Mouse (Mus musculus) embryonic fibroblast, embryonic 13.5 days (primary cell): ENCODE measurements around the gene Tbxa2r. TPM values are rescaled to one million over a fixed set of nuclear protein-coding genes. Genes with fewer than 3 reads are reported as not detected.

ENCODE experiments used
- H3K27ac ChIP-seq: 2 replicates; pipeline ENCODE4 v1.5.1; 2012; ENCODE audit warnings: low read length, control low read depth, inconsistent platforms; ENCODE audit not compliant: insufficient read depth
- H3K4me1 ChIP-seq: 2 replicates; pipeline ENCODE4 v1.6.1; 2011; ENCODE audit warnings: low read length; ENCODE audit not compliant: control insufficient read depth, insufficient read depth
- H3K4me3 ChIP-seq: 2 replicates; pipeline ENCODE4 v1.5.1; 2011; ENCODE audit warnings: mild to moderate bottlenecking, control low read depth, low read length; ENCODE audit not compliant: insufficient read depth
- CTCF ChIP-seq: IDR thresholded peaks from 2 replicates; pipeline ENCODE4 v1.5.1; 2011; ENCODE audit warnings: mild to moderate bottlenecking, control low read depth, low read length, moderate library complexity, borderline replicate concordance; ENCODE audit not compliant: insufficient read depth
- POLR2A ChIP-seq: IDR thresholded peaks from 2 replicates; pipeline ENCODE4 v1.6.1; 2011; ENCODE audit warnings: low read depth, mild to moderate bottlenecking, control low read depth, low read length, moderate library complexity
- polyA plus RNA-seq: library from polyadenylated mRNA; stranded (reverse); fragments of >200 nt; gene quantifications from 2 replicates; pipeline ENCODE4 v1.2.4, GENCODE M21; 2011; ENCODE audit warnings: low read depth; ENCODE audit not compliant: missing spikeins, insufficient read length

Tbxa2r gene
- polyA plus RNA-seq: 5.7 and 7.4 TPM in 2 replicates

DNA sequence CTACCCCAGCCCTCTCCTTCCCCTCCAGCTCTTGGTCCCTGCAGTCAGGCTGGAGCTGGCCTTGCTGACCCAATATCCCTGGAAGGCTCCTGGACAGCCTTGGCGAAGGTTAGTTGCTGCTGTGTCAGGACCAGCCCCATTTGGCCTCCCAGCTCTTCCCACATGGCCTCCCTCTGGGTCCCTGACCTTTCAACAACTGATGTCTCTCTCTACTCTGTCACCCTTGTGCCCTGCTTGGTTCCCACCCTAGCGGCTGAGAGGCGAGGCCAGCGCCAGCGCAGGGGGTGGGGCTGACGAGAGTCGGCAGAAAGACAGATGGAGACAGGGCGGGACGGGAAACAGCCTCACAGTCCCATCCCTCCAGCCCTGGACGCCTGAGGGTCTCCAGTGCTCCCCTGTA is at the start of gene Tbxa2r:
Gene Tbxa2r (plus strand): TSS at position 346 of the 400 bp plus-strand sequence.
- Histone ChIP-seq H3K4me3 (no peak within 1 kb of the TSS), H3K4me1 (peaks cover 4% of the 10 kb centered on the region; the same call in 1 of the 2 replicates), H3K27ac (peak within 1 kb of the TSS; percentile 71)
- no peak for TF ChIP-seq CTCF
- TF ChIP-seq POLR2A: peak; percentile 33; the same call in 1 of the 2 replicates

DNA sequence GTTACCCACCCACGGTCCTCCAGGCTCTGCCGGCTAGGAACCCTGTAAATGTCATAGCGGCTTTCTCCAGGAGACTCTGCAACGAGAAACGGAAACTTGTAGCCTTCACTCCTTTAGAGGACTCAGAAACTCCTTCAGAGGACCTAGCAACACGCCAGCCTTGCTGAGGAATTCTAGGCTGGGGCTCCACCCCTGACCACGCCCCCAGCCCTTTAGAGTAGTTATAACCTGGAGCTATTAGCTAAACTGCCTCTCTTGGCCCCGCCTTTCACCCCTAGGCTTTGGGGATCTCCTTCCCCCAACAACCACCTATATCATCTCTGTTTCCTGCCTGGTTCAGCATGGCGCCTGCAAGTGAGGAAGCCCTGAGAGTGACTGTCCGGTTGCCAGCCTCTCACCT is 49.0 kb upstream of the Tbxa2r start:
- no peak overlapping the region for H3K4me3 ChIP-seq
- H3K27ac ChIP-seq: no peak overlapping the region
- H3K4me1 ChIP-seq: no peaks in the 10 kb centered on the region
- TF ChIP-seq POLR2A (no peak), CTCF (no peak)

DNA sequence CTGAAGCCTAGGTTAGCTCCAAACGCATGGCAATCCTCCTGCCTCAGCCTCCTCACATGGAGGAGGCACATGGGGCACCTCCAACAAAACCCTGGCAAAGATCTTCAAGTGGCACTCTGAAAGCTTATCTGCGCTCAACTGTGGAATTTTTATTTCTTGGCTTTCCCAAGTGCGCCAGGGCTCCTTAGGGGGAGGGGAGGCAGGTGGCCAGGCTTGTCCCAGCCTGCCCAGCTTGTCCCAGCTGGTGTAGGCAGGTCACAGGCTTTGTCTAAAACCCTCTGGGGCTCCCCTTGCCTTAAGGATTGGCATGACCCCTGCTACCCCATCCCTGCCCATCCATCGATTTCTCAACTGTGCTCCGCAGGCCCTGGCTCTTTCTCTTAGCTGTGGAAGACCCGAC is 44.3 kb upstream of the Tbxa2r start:
- H3K4me1 ChIP-seq: no peaks in the 10 kb centered on the region
- H3K27ac ChIP-seq: no peak overlapping the region
- no peak for TF ChIP-seq CTCF
- TF ChIP-seq POLR2A: no peak
- H3K4me3 ChIP-seq: no peak overlapping the region

DNA sequence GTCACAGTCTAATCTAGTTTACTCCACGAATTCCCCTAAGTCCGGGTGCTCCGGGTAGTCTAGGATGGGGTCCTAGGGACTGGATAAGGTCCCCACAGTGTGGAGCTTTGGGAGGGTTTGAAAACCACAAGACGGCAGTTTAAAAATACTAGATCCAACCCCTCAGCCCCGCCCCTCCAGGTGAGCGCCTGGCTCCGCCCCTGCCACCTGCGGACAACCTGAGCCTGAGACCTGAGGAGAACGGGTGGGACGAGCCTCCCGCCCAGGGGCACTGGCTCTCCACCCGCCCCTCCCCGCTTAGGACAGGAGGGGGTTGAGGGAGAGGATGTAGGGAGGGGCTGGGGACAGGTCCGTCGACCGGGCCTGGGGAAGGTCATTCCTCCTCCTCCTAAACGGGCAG is 43.8 kb upstream of the Tbxa2r start:
- TF ChIP-seq POLR2A: no peak
- TF ChIP-seq CTCF: no peak
- H3K4me3 ChIP-seq: no peak overlapping the region
- no peaks in the 10 kb centered on the region for H3K4me1 ChIP-seq
- H3K27ac ChIP-seq: no peak overlapping the region

DNA sequence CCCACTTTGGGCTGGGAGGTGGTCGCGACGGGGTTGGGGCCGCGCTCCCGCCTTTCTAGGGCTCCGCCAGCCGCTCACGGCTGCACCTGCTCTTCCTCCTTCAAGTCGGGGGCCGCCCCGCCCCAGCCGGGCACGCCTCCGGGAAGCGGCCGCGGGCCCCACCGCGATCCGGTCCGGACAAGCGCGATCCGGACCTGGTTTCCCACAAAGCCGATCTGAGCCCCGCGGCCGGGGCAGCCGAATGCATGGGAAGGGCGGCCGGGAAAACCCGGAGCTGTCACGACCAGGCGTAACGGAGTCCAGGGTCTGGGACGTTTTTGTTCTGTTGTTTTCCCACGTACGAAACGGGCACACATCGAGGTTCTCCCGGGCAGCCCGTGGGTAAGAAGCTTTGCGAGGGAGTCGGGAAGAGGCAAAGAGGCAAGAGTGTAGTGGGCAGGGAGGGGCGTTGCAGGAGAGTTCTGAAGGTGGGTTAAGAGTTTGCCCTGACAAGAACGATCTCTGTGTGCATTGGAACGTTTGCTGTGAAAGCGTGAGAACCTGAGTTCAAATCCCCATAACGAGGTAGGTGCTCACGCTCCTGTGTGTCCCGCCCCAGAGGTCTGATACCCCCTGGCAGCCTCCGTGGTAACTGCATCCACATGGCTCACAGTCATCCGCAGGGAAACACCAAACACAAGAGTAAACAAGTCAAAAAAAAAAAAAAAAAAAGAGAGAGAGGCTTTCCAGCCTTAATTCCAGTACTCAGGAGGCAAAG is 42.7 kb upstream of the Tbxa2r start:
- TF ChIP-seq POLR2A (no peak), CTCF (no peak)
- Histone ChIP-seq H3K4me1 (no peaks in the 10 kb centered on the region), H3K4me3 (peak overlapping the region; percentile 14), H3K27ac (no peak overlapping the region)

DNA sequence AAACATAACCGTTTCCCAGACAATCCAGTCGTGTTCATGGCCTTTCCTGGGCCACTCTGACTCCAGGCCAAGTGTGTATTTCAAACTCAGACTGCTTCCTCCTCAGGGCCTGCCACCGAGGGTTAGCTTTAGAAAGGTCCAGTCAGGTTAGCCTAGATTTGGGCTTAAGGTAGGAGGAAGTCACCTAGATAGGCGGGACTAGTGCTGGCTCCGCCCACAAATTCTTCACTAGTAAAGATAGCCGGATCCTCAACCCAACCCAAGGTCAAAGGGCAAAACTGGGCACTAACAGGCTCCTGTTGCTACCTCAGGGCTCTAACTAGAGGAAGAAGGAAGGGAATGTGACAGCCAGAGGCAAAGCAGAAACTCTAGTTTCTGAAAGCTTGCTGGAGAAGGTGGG is 41.9 kb upstream of the Tbxa2r start:
- H3K4me1 ChIP-seq: no peaks in the 10 kb centered on the region
- TF ChIP-seq POLR2A (no peak), CTCF (no peak)

DNA sequence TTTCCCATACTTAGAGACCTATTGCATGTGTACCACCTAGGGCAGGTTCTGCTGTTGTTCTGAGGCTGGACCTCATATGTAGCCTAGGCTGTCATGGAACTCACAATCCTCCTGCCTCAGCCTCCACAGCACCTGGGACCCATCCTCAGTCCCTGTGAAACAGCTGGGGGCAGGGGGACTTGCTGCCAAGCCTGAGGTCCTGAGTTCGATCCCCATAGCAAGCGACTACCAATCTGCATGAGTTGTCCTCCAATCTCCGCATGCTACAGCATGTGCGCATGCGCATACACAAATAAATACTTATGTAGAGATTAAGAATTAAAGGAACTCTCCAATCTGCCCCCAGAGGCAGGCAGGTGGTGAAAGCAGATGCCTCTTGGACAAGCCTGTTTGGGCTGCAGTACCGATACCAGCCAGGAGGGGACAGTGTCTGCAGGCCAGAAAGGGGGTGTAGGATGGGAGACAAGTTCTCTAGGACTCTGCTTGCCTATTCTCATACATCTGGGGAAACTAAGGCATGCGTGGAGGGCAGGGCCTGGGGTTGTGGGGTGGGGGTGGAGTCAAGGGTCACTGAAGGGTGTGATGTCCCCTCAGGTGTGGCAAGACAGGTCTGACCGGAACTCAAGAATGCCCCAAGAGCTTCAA is 40.9 kb upstream of the Tbxa2r start:
- Histone ChIP-seq H3K27ac (no peak overlapping the region), H3K4me3 (no peak overlapping the region), H3K4me1 (no peaks in the 10 kb centered on the region)
- TF ChIP-seq CTCF: peak; percentile 63; the same call in 1 of the 2 replicates
- no peak for TF ChIP-seq POLR2A

More for the DNA sequence above, 41.9 kb upstream of the Tbxa2r start:
- H3K27ac ChIP-seq: no peak overlapping the region
- no peak overlapping the region for H3K4me3 ChIP-seq

DNA sequence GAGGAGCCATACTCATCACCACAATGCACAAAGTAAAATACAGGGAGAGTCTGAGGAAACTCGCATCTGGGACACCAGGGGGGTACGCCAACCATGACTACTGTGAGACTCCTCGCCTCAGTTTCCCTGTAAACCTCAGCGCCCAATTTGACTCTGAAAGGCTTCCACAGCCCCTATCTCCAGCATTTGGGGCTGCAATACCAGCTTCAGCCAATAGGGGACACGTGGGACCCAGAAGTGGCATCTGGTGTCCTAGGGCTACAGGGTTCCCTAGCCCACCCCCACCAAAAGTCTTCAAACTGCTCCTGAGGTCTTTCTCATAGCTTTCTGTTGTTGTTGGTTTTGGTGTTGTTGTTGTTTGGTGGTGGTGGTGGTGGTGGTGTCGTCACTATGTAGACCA is 39.9 kb upstream of the Tbxa2r start:
- TF ChIP-seq CTCF (peak; percentile 33; the same call in 1 of the 2 replicates), POLR2A (no peak)
- no peak overlapping the region for H3K4me3 ChIP-seq
- no peak overlapping the region for H3K27ac ChIP-seq
- no peaks in the 10 kb centered on the region for H3K4me1 ChIP-seq

DNA sequence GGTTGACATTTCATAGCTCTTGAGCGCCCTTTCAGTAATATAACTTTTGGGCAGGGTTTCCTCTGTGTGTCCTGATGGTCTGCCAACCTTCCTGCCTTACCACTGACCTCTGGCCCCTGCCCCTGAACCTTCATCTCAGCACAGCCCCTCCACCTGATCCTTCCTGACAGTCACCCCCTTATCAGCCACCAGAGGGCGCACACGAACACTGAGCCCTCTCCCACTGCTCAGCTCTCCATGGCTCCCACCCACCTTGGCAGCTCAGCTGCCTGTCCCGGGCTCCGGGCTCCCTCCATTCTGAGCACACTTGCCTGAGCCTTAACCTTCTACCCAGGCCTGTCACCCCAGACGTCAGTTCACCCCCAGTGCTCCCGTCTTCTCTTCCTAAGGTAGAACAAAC is 39.3 kb upstream of the Tbxa2r start:
- H3K27ac ChIP-seq: no peak overlapping the region
- H3K4me3 ChIP-seq: no peak overlapping the region
- TF ChIP-seq CTCF: peak; percentile 94
- no peak for TF ChIP-seq POLR2A
- H3K4me1 ChIP-seq: no peaks in the 10 kb centered on the region

DNA sequence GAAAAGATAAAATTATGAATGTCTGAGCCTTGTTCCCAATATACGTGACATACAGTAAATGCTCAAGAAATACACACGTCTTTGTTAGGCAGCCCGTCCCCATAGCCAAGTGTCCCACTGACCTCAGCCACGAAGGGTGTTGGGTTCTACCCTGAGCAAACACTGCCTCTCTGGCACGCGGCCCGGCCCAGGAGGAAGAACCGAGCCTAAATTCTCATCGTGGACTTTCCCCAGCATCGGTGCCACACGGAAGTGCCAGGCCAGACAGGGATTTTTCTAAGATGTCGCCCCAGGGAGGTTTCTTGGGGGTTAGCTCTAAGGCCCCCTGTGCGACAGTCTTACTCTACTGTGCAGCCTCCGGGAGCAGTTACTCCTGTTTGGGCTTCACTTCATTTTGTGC is 38.7 kb upstream of the Tbxa2r start:
- TF ChIP-seq POLR2A (no peak), CTCF (no peak)
- Histone ChIP-seq H3K4me1 (peaks cover 4% of the 10 kb centered on the region; the same call in 1 of the 2 replicates), H3K4me3 (no peak overlapping the region), H3K27ac (no peak overlapping the region)
